Mouse (Mus musculus) erythroblast, embryonic 14.5 days (primary cell): ENCODE data around the gene Mrpl22.

Experiments
- GATA1 ChIP-seq: IDR thresholded peaks from 2 replicates; pipeline ENCODE4 v1.6.1; 2012; ENCODE audit warnings: low read length, inconsistent platforms, mixed read lengths
- TAL1 ChIP-seq: IDR thresholded peaks from 3 replicates; pipeline ENCODE4 v1.6.1; 2012; ENCODE audit warnings: low read length, inconsistent platforms, mixed read lengths

DNA sequence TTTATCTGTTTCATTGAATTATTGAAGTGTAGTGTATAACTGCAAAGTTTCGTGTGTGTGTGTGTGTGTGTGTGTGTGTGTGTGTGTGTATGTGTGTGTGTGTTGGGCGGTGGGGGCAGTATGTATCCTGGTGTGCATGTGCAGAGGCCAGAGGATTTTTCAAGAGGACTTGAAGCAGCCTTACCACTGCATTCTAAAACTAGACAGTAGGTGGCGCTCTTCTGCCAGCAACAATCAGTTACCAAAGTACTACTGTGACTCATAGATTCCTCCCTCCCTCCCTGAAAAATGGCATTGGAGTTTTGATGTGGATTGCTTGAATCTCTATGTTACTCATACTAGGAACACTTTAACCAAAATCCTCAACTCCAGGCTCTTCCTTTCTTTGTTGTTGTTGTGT is 8.1 kb downstream of the Mrpl22 start:
- TF ChIP-seq TAL1 (no peak), GATA1 (no peak)
